19 mouse cellular contexts compared by ENCODE assay signal in the genomic region with DNA sequence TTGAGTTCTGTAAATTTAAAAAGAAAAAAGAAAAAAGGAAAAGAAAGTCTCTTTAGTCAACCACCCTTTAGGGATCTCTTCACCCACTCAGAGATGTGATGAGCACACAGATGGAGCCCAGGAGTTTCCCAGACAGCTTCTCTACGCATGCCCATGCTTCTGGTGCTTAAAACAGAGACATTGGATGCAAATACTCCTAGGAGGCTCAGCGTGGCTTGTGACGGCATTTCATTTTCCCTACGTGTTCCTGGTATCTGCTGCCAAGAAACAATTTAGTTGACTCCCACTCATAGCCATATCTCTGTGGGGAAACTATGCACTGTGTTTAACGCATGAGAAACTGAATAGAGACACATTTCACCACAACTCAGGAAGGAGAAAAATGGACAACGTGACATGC.
DNase-seq lines count a peak whose midpoint lies in the region; ATAC-seq lines count a peak whose summit lies in the region.
"Had no signal": no experiment of that assay in that cellular context is flagged by ENCODE, and none has a peak within 500 bp of the region (broad histone marks: within the 10 kb centered on the region; RNA-seq: fewer than 3 reads in every experiment).

No protein-coding gene starts in this region.

- H3K36me3 ChIP-seq in hindbrain, embryonic 13.5 days: no peaks in the 10 kb centered on the region
- H3K36me3 ChIP-seq: G1E; limb, embryonic 12.5 days; liver, embryonic 15.5 days; midbrain, embryonic 10.5 days; neural tube, embryonic 15.5 days had no signal

- 81% methylated on average over 6 of the region's 6 CpGs for WGBS in hindbrain, embryonic 13.5 days

- peak; percentile 87 for DNase-seq in brain, adult 2 months (ENCODE audit: low read depth, low spot score)
- DNase-seq in frontal cortex, postnatal 14 days (ENCODE audit: low spot score in 2 of 2): peak; percentile 37 to 57
- DNase-seq in layer of hippocampus, postnatal 14 days (ENCODE audit: low spot score in 2 of 2): peak; percentile 21 to 62
- peak; percentile 70 to 72 for DNase-seq in left cerebral cortex, postnatal 36 days (ENCODE audit: low spot score in 2 of 2)
- no peak for DNase-seq in spleen, adult 18-20 months
- no peak for DNase-seq in liver
- no peak for DNase-seq in cerebellum, postnatal 14 days
- DNase-seq: adrenal gland, postnatal 14 days; cerebellum, adult 9-11 months; retina, postnatal 1 day had no signal

- no peak overlapping the region for H3K27ac ChIP-seq in hindbrain, embryonic 13.5 days
- H3K27ac ChIP-seq: kidney, postnatal 0 days; limb, embryonic 12.5 days; liver, embryonic 15.5 days; midbrain, embryonic 10.5 days; neural tube, embryonic 15.5 days had no signal

- H3K27me3 ChIP-seq in hindbrain, embryonic 13.5 days: 0 out of 2 replicates have a peak, but pooled peaks cover 3% of the 10 kb centered on the region
- H3K27me3 ChIP-seq: limb, embryonic 12.5 days; liver, embryonic 15.5 days; neural tube, embryonic 15.5 days had no signal

- no peak for ATAC-seq in hindbrain, embryonic 13.5 days (ENCODE audit: low FRiP score)
- ATAC-seq: forebrain, embryonic 14.5 days; intestine, embryonic 16.5 days had no signal

- H3K9me3 ChIP-seq in hindbrain, embryonic 13.5 days: no peaks in the 10 kb centered on the region
- H3K9me3 ChIP-seq: limb, embryonic 12.5 days; liver, embryonic 15.5 days; midbrain, embryonic 10.5 days; neural tube, embryonic 15.5 days had no signal

- no peak overlapping the region for H3K4me2 ChIP-seq in hindbrain, embryonic 13.5 days
- H3K4me2 ChIP-seq: limb, embryonic 12.5 days; liver, embryonic 15.5 days; neural tube, embryonic 15.5 days had no signal

- no peaks in the 10 kb centered on the region for H3K4me1 ChIP-seq in hindbrain, embryonic 13.5 days (replicated peaks)
- H3K4me1 ChIP-seq: limb, embryonic 12.5 days; liver, embryonic 15.5 days; midbrain, embryonic 10.5 days; neural tube, embryonic 15.5 days had no signal

- intact Hi-C loops in left cerebral cortex, postnatal 36 days (cut with DNase I): no loop called here

- no peak overlapping the region for H3K9ac ChIP-seq in hindbrain, embryonic 13.5 days
- H3K9ac ChIP-seq: limb, embryonic 12.5 days; liver, embryonic 15.5 days; neural tube, embryonic 15.5 days had no signal

- no peak overlapping the region for H3K4me3 ChIP-seq in hindbrain, embryonic 13.5 days
- H3K4me3 ChIP-seq: limb, embryonic 12.5 days; liver, embryonic 15.5 days; midbrain, embryonic 10.5 days; neural tube, embryonic 15.5 days had no signal

Comparison
In these comparisons a context has a peak if more than half of its experiments do, and no peak if none do; other contexts are left out.
1. DNase-seq: peak in brain, adult 2 months (single experiment), frontal cortex, postnatal 14 days (2 of 2), layer of hippocampus, postnatal 14 days (2 of 2) and left cerebral cortex, postnatal 36 days (2 of 2); none in spleen, adult 18-20 months (0 of 2), liver (single experiment) and cerebellum, postnatal 14 days (0 of 2).